Mouse (Mus musculus): ENCODE results near the gene Dph3.
A peak's percentile ranks its signal among the peaks of the same experiment; 100 is the strongest.
"Not testable (repeated sequence)": the region's sequence is repeated elsewhere in the genome, so short reads cannot be mapped to it uniquely, and the experiment has no call there.

Gene Dph3

DNA sequence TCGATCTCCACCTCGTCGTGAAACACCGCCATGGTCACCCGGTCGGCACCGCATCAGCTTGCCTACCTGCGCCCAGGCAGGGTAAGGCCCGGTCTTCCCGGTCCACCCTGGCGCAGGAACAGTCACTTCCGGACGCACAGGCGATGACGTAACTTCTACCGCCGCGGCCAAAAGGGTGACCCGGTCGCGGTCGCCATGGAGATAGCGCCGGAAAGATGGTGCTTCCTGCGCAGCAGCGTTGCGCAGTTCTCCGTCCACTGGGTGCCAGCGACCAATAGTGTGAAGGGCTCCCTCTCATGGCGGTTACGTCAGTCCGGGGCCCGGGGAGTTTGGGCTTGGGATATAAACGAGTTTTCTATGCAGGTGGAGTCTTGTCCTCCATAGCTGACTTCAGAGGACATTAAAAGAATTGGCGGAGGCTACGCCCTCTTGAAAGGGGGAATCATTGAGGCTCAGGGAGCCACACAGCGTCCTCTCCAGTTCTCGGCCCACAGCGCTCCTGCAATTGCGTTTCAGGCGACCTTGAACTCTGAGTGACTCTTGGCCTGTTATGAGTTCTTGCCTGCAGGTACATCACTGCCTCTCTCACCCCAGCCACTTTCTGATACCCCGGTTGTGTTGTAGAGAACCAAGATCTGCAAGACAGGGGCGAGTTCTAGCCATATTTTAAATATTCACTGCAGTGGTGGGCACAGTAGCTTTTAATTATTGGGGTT is at the start of gene Dph3:
Gene Dph3 (minus strand): TSS at position 244 of the 716 bp plus-strand sequence.
- DNase-seq (ENCODE audit: low spot score), result peak; percentile 99

DNA sequence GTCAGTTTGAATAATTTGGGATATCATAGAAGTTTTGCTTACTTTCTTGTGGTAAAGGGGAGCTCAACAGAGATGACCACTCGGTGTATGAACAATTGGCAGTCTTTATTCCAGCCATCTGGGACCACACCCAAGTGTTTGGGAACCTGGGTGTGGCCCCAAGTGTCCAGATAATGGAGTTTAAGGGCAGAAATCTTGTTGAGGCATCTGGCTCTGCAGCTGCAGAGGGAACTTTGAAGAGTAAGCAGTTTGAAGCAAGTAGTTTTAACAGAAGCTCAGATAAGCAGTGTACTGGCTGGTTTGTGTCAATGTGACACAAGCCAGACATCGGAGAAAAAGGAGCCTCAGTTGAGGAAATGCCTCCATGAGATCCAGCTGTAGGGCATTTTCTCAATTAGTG is 48.8 kb upstream of the Dph3 start:
- no peak for DNase-seq (ENCODE audit: low spot score)

DNA sequence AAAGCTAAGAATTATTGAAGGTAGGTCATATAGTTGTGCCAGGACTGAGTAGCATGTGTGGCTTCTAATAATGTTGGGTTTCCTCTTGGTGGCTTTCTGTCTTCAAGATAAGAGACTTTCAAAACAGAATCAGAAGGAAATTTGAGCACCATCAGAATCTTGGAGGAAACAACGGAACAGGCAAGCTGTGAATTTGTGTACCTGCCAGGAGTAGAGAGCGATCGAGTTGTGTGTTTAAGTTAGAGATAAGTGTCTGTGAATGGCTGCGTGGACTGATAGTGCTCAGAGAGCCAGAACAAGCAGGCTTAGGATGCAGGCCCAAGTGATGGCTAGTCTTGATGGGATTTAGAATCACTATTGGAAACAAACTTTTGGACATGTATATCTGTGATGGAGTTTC is 46.3 kb upstream of the Dph3 start:
- no peak for DNase-seq (ENCODE audit: low spot score)

DNA sequence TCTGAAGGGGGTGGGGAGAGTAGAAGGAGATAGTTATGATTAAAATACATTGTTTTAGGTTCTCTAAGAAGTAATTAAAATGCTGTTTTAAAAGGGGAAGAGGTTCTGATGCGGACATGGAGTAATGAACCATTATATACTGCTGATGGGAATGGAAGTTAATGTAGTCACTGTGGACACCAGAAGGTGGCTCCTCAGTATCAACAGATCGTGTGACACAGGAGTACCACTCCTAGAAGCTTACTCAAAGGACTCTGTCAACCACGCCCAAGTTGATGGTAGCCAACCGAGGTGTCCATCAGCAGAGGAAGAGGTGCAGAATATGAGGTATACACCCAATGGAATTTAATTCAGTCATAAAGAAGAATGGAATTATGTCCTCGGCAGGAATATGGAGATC is 42.9 kb upstream of the Dph3 start:
- no peak for DNase-seq (ENCODE audit: low spot score)

DNA sequence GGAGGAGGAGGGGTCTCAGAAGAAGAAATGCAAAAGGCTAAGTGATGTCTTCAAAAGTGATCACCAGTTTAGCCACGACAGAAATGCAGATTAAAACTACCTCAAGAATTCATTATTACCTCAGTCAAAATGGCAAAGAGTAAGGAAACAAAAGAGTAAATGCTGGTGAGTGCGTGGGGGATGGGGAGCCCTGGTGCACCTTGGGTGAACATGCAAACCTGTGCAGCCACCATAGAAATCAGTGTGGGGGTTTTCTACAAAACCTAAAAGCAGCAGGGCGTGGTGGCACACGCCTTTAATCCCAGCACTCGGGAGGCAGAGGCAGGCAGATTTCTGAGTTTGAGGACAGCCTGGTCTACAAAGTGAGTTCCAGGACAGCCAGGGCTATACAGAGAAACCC is 39.7 kb upstream of the Dph3 start:
- DNase-seq (ENCODE audit: low spot score), result not testable (repeated sequence)

DNA sequence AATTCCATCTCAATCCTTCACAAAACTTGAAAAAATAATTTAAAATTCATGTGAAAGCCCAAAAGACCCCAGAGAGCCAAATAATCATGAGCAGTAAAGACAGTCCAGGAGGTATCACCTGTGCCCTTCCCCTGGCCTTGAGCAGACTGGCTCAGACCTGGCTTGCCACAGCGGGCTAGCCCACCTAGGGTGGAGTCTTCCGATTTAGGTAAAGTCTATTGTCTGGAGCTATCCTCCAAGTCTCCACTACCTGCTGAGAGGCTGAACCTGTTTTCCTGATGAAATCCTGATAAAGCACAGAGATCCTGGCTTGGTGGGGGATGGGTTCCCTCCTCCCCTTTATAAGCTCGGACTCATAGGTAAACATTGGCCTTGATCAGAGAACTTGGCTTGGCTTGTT is 38.7 kb upstream of the Dph3 start:
- no peak for DNase-seq (ENCODE audit: low spot score)

DNA sequence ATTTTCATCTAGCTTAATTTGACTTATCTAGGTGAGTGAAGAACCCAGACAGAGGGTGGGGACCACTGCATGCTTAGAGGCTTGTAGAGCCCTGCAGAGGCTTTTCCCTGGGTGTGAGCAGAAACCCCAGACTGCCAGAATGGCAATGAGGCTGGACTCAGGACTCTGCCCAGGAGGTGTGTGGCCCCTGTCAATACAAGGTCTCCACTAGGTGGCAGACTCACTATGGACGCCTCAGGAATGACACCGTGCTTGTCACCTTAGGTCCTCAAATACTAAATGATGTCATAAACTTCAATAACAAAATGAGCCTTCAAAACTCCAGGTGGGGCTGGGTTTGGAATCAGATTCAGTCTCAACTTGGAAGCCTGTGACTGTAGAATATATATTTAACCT is 36.4 kb upstream of the Dph3 start:
- no peak for DNase-seq (ENCODE audit: low spot score)

DNA sequence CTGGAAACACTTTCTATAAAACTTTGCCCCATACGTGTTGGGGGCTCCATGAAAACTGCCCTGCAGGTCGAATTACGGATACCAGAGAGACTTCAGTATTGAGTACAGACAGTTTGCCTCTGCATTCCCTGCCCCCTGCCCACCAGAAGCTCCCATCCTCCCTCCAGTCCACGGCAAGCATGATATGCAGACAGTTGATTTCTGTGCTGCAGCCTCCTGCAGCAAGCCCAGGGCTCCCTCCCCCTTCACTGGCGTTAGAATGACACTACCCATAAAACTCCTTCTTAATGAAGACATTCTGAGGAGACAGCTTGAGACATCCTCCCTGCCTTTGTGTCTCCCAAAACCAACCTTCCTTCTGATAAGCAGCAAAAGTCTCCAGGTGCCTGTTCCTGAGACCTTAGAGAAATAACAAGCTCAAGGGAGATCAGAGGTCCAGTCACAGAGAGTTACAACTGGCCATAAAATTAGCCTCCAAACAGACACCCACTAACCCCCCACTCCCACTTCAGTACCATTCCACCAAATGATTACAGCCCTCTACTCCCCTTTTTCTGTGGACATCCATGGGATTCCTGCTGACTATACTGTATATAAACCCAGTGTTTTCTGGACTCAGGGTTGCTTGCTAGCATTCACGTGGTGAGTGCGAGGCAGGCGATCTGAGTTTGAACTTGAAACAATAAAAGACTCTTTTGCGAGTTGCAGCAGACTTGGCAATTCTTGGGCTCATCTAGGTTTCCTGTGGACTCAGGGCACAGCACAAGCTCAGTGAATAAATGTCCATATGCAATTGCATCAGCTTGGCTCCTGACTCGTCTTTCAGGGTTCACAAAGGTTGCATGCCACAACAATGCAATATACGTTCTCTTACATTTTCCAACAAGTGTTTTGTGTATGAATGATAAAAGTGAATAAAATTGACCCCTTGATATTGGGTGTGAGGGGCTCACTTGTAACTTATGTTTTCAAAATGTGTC is 35.7 kb upstream of the Dph3 start:
- DNase-seq (ENCODE audit: low spot score), result no peak

DNA sequence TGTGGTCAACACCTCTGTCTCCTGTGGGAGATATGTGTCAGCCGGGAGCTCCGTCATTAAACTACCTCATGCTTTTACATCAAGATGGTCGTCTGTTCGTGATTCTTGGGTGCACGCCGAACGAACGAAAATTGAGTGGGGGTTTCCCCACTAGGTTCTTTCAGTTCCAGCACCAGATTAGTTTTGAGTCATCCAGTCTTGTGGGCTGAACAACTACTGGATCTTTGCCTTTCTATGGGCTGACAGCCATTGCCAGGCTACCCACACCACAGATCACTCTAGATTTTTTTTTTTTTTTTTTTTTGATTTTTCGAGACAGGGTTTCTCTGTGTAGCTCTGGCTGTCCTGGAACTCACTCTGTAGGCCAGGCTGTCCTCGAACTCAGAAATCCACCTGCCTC is 26.6 kb upstream of the Dph3 start:
- not testable (repeated sequence) for DNase-seq (ENCODE audit: low spot score)

DNA sequence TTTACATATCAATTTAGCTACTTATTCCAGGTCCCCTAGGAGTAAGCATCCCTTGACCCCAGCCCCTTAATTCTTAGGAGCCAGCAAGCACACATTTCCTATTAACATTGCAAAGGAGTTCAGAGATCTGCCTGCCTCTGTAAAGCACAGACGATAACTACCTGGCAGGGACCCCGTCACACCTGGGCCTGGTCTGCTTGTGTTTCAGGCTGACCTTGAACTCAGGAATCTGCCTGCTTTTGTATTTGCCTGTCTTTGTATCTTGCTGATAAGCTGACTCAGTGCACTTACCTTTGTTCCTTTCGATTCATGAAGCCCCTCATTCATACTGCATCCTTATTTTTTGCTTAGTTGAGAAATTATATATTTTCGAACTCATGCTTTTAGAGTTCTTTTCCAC is 21.4 kb upstream of the Dph3 start:
- DNase-seq (ENCODE audit: low spot score), result no peak

DNA sequence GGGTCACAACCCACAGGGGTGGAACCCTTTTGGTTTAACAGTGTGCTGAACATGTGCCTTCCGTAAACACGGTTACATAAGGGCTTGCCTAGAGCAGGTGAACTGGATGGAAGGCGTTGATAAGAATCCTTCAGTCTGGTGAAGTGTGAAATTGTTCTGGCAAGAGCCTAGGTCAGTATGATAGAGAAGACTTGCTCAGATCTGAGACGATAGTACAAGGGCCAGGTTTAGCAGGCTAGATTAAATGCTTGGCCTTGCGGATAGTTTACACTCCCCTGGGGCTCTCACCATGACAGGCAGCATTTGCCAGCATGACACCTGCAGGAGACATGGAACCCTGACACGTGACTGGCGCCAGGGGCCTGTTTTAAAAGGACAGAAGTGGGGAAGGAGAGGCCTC is 20.1 kb upstream of the Dph3 start:
- DNase-seq (ENCODE audit: low spot score), result no peak

DNA sequence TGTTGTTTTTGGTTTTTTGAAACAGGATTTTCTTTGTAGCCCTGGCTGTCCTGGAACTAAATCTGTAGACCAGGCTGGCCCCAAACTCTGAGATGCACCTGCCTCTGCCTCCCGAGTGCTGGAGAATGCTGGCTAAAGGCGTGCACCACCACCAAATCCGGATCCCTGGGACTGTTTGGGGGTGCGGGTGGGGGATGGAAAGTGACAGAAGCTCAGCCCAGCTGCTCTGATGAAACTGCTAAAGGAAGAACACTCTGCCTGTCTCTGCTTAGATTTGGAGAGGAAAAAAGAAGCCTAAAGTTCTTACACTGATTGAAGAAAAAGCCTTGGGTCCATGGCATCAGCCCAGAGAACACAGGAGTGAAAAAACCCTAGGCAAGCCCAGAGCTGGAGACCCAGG is 18.0 kb upstream of the Dph3 start:
- no peak for DNase-seq (ENCODE audit: low spot score)

DNA sequence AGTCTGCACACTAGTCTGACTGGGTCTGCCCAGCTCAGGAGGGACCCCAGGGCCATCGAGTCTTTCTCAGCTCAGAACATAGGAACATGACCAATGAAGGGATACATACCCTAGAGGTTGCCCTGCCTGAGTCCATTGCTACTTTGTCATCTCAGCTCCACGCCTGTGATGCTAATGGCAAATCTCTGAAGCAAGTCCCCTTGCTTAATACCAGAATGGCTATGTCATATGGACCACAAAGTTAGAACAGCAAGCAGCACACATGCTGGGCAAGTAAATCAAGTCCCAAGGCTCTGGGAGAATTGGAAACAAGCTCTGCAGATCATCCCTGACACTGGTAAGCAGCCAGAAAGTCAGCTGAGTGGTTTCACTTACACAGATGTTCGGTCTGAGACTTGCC is 13.4 kb upstream of the Dph3 start:
- no peak for DNase-seq (ENCODE audit: low spot score)

DNA sequence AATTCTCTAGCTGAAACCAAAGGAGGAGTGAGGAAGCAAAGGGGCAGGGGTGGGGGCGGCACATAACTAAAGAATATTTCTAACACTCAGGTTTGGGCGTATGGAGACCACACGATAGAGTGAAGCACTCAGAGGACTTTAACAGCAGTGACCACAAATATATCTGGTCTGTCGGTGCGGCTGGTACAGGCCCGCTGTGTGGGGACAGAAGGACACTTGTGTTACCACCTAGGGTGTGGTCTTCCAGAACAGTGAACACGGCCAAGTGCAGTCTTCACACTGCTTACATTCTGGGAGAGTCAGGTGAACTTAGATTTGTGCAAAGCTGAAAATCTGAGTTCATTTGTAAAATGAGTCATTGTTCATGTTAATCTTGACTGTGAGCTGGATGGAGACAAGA is 12.2 kb upstream of the Dph3 start:
- DNase-seq (ENCODE audit: low spot score), result no peak

DNA sequence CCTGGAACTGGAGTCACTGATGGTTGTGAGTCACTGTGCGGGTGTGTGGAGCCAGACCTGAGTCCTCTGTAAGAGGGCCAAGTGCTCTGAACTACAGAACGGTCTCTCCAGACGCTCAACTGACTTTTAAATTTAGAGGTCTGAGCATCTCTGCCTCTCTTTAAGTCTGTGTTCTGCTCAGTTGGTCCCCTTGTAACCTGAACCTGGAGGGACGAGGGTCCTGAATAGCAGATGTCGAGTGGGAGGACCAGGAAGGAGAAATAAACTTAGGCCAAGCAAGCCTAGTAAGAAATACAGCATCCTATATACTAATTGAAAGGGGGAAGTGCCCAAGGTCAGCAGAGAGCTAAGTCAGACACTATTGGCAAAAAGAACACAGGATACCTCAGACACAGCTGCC is 11.2 kb upstream of the Dph3 start:
- no peak for DNase-seq (ENCODE audit: low spot score)

DNA sequence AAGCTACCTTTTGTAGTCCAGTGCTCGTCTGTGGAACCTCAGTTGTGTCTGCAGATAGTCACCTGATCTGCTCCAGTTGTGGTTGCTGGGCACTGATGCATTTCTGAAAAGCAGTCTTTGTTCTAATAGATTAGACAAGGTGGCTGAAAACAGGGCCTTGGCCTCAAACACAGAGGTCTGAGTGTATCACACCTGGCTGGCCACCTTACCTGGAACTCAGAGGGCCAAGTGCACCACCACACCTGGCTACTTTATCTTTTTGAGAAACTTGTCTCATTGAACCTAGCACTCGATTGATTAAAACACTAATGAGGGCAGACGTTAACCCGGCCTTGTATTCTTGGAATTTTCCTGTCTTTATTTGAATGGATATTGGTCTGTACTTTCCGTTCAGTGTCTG is 10.1 kb upstream of the Dph3 start:
- no peak for DNase-seq (ENCODE audit: low spot score)

DNA sequence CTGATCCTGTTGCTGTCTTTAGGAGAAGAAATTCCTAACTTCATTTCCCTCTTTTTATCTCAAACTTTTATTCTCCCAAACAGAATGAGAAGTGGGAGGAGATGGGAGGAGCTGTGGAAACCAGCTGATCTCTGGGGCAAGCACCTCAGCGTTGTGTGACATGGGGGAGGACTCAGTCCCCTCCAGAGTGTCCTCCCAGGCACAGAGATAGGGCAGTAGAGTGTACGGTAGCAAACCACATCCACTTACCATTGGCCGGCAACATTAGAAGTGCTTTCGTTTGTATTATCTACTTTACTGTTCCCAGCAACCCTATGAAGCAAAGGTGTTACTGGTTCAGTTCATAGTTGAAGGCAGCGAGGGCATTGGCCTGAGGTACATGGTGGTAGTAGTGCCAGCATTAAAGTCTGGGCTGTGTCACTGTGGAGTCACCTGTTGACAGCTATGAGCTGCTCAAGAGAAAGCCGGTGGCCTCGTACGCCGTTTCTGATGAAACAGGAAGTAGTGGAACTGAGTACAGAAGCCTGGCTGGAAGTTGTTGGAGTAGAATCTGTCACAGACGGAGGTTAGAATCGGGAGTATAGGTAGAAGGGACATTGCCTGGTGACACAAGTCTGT is 8.1 kb upstream of the Dph3 start:
- no peak for DNase-seq (ENCODE audit: low spot score)

DNA sequence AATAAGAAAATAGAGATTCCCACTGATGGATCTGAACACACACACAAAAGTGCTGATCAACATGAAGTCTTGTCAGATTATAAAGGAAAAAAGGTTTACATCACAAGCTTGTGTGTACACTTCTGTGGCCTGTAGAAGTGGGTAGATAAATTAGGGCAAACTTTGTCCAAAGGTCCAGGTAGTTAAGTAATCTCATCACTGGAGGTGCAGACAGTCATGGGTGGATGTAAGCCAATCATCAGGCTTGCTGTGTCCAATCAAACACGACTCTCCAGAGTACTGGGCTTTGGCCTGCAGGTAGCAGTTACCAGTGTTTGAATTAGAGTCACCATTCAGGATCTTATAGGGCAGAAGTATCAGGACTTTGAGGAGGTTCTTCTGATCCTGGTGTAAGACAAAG is 7.5 kb upstream of the Dph3 start:
- no peak for DNase-seq (ENCODE audit: low spot score)

DNA sequence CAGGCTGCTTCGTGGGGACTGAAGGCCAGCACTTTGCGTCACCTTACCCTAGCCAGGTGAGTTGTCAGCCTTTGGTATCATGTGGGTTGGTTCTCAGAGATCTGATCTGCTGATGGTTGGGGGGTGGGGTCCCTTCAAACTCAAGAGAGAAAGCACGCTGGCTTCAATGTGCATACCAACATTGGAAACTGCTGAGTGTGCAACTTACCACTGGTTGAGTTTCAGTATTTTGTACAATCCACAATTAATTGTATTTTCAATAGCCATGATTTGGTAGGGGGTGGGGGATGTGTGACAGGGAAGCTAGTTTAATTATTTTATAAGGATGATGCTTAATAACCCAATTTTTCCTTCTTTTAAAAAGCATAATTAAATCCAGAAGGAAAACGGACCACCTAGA is 6.2 kb upstream of the Dph3 start:
- DNase-seq (ENCODE audit: low spot score), result no peak

DNA sequence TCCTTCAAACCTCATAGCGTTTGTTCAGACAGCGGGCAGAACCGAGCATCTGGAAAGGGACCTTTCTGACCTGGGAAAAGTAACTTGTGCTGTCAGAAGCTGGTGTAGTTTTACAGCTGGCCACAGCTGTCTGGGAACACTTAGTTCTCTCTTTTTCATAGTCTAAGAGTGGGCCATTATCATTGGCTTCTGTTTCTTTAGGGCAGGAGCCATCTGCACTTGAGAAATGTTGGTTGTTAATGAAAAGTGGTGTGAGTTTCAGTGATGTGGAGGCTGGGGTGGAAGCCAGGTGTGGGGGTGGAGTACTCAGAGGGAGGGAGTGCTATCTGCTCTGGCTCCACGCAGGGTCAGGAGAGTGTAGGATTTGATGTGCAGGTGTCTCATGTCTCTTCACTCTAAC is 5.6 kb upstream of the Dph3 start:
- DNase-seq (ENCODE audit: low spot score), result no peak

DNA sequence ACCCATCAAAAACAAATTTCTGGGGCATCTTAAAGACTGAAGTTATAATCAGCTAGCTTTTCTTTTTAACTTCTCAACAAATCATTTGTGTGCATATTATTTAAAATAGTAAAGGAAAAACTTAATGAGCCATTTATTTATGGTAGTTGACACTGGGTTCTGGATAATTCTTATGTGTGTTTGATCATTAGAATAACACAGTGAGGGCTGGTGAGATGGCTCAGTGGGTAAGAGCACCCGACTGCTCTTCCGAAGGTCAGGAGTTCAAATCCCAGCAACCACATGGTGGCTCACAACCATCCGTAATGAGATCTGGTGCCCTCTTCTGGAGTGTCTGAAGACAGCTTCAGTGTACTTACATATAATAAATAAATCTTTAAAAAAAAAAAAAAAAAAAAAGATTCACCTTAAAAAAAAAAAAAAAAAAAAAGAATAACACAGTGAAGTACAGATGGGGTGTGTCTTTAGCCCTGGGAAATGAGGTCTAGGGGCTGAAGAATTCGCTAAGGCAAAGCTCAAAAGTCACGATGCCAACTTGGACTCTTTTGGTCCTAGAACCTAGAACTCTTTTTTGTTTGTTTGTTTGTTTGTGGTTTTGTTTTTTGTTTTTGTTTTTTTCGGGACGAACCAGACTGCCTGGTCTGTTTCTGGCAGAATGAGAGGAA is 2.2 kb upstream of the Dph3 start:
- DNase-seq (ENCODE audit: low spot score), result not testable (repeated sequence)

DNA sequence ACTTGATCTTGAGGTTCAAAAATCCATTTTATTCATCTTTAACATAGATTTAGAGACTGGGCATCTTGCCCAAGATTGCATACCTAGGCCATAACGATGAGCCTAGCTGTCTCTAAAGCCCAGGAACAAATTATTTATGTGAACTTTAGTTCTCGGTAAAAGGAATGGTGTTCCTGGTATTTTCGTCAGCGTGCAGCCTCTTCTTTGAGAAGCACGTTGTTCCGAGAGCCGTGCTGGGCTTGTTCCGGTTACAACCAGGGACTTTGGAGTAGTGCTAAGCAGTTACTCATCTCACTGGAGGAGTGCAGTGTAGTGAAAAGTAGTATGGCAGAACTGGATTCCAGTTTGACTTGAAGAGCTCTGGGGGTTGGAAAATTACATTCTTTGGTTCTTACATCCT is 697 bp upstream of the Dph3 start:
- DNase-seq (ENCODE audit: low spot score), result no peak
